Mouse (Mus musculus): ENCODE data around the gene Uqcc1.

Uqcc1 gene

GRCm38 (mm10) chr2:155816179-155816578 lies 113.9 kb downstream of the Uqcc1 start:
- peak; percentile 54 for DNase-seq (ENCODE audit: low read depth, low spot score)

DNA sequence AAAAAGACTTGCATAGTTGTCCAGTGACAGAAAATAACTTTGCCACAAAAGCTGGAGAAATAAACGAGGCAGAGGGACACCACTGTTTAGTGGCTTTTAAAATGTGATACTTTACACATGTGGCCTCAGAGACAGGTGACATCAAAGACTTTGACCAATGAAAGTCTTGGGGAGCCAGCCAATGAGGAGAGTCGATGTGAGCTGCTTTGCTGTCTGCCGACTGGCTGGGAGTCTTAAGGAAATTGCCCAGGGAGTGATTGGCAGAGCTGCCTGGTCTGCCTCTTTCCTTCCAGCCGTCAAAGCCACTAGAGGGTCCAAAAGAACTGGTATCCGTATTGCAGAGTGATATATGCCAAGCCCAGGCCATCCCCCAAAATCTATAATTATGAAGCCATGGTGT lies 115.3 kb downstream of the Uqcc1 start:
- peak; percentile 85 for DNase-seq (ENCODE audit: low read depth, low spot score)

DNA sequence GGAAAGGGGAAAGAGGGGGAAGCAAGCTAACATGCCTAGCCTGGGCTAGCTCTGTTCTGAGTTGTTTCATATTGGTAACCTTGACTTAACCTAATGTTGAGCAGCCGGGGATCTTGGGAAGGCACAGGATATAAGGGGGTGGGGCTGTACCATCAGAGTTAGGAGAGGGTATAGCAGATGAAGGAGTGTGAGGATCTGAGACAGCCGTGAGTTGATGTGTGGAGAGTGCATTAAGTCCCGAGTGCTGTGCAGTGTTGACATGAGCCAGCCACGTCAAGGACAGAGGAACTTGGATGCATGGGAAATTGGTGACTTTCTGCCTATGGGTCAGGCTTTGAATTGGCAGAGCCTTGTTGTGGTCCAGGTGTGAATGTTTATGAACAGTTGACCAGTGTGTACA lies 117.5 kb downstream of the Uqcc1 start:
- DNase-seq (ENCODE audit: low read depth, low spot score) = no peak

DNA sequence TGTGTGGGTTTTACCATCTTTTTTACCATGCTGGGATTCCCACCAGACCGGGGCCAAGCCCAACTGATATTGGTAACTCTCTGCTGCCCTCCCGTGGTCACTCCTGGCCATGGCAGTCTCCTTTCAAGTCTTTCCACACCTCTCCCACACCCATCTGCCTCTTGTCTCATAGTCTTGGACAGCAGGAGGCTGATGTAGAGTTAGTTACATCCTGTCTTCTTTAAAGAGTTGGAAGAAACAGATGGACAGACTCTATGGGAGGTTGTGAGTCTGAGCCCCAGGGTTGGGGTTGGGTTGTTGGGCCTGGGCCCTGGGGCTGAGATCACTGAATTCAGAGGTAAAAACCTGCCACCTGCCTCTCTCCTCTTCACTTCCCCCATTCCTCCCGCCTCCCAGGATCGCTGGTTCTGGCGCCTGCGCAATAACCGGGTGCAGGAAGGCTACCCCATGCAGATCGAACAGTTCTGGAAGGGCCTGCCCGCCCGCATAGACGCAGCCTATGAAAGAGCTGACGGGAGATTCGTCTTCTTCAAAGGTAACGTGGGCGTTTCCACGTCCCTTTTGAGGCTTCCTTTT lies 118.2 kb downstream of the Uqcc1 start:
- peak; percentile 96 for DNase-seq (ENCODE audit: low read depth, low spot score)

- DNase-seq (ENCODE audit: low read depth, low spot score) = no peak
Observed at GRCm38 (mm10) chr2:155809620-155810019, 120.5 kb downstream of the Uqcc1 start.

DNA sequence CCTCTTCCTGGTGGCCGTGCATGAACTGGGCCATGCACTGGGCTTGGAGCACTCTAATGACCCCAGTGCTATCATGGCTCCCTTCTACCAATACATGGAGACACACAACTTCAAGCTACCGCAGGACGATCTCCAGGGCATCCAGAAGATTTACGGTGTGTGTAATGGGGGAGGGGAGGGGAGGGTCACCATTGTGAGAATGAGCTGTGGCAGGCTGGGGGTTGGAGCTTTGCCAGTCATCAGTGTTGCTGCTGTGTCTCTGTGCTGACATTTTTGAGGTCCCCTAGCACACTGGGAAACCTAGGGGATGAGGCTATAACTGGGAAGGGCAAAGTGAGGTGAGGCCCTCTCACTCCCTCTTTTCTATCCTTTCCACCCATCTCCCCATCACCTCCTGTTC lies 122.7 kb downstream of the Uqcc1 start:
- no peak for DNase-seq (ENCODE audit: low read depth, low spot score)

- DNase-seq (ENCODE audit: low read depth, low spot score) = peak; percentile 98
Observed at GRCm38 (mm10) chr2:155806548-155806947, 123.6 kb downstream of the Uqcc1 start.

DNA sequence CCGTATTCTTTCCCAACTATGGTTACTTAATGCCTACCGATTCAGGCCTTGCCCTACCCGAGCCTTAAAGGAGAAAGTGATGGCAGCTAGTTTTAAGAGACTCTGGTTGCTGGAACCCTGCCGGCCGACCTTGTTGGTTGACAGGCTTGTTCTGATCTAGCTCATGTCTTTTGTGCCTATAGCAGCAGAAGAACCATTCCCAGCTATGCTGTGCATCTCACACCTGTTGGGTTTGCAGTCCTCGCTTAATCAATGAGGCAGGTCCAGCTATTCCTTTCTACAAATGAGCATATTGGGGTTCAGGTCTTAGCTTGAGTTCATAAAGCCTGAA lies 124.2 kb downstream of the Uqcc1 start:
- DNase-seq (ENCODE audit: low read depth, low spot score) = no peak

DNA sequence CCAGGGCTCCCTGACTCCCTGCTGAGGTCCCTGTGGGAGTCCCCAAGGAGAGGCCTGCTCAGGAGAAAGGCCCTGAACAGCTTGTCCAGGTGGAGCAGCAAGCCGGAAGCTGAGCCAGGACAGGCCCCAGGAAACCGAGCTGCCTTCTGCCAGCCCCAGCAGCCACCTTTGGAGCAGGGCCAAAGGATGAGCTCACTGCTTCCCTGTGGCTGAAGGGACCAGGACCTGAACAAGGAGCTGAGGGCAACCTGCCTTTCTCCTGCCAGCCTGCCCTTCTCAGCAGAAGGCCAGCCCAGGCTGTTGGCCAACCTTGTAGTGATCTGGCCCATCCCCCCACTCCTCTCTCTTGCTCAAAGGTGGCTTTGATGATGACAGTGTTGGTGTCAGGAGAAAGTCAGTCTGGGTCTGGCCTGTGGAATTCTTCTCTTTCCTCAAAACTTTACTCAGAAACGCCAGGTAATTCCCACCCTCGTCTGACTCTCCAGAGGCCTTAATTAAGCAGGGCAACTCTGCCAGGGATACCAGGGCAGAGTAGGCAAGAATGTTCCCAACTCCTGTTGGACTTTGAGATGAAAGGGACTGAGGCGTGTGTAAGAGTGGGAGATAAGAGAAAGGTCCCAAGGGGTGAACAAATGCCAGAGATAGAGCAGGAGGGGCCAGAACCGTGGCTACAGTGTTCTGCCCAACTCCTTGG lies 124.7 kb downstream of the Uqcc1 start:
- peak; percentile 99 for DNase-seq (ENCODE audit: low read depth, low spot score)

- no peak for DNase-seq (ENCODE audit: low read depth, low spot score)
Observed at GRCm38 (mm10) chr2:155804053-155804452, 126.1 kb downstream of the Uqcc1 start.

DNA sequence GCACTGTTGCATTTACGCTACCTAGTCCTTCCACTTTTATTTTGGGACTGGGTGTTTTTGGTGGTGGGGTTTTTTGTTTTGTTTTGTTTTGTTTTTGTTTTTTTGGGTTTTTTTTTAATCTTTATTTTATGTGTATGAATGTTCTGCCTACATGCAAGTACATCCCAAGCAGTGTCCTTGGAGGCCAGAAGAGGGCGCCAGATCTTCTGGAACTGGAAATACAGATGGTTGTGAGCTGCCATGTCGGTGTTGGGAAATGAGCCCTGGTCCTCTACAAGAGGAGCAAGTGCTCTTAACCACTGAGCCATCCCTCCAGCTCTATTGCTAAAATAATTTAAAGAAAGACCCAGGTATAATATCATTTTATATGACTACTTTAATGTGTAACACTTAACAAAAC lies 127.3 kb downstream of the Uqcc1 start:
- peak; percentile 59 for DNase-seq (ENCODE audit: low read depth, low spot score)

DNA sequence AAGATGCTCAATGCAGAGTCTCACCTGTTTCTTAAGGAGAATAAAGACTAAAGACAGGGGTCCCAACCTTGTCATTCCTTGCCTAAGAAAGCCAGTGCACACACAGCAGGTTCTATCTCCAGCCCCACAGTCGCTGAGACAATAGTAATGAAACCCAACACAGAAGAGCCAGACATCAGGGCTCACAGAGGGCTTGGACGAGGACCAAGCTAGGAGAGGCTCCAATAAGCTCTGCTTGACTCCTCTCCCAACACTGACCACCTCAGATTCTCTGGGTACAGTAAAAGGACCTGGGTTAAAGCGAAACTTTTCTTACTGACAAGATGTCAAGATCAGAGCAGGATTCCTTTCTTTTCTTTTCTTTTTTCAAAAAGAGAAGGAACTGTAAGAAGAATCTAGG lies 131.5 kb downstream of the Uqcc1 start:
- DNase-seq (ENCODE audit: low read depth, low spot score) = peak; percentile 59
